Mouse (Mus musculus): Measurements from ENCODE around the gene Dda1. TPM values are rescaled to one million over a fixed set of nuclear protein-coding genes. Genes with fewer than 3 reads are reported as not detected.
"Not testable (repeated sequence)": the region's sequence is repeated elsewhere in the genome, so short reads cannot be mapped to it uniquely, and the experiment has no call there.

The Dda1 gene
- total RNA-seq (2021), result 10 to 100 TPM; 28.3 to 31.8 TPM
- long read RNA-seq, experiment 1, transcript Dda1-205 (5 exons, 1,929 nt), result minor isoform, 6 of 71 reads
- long read RNA-seq, experiment 1, transcript Dda1-202 (5 exons, 1,933 nt), result major isoform, 56 of 71 reads
- long read RNA-seq, experiment 1, partial matches to known transcripts, result 4 of 71 reads
- long read RNA-seq, experiment 1, other reads (novel, unspliced or antisense), result 4 of 71 reads
- long read RNA-seq, experiment 2, transcript Dda1-205 (5 exons, 1,929 nt), result minor isoform, 7 of 78 reads
- long read RNA-seq, experiment 2, transcript Dda1-202 (5 exons, 1,933 nt), result major isoform, 61 of 78 reads
- long read RNA-seq, experiment 2, partial matches to known transcripts, result 0 of 78 reads
- long read RNA-seq, experiment 2, other reads (novel, unspliced or antisense), result 4 of 78 reads

- intact Hi-C loops (cut with DNase I; ENCODE audit: low total_unique reads), result loop anchor here (10.0 kb wide), 1 partner anchor 94 kb away; the partner anchor contains the start of gene Ocel1
- DNase-seq, result peak; percentile 98
These were observed at the start of gene Dda1 for GRCm38 (mm10) chr8:71468916-71469315. Dda1 (plus strand) TSS chr8:71469199.

- intact Hi-C loops (cut with DNase I; ENCODE audit: low total_unique reads), result no loop called here
- DNase-seq, result no peak
These were observed 46.9 kb upstream of the Dda1 start for GRCm38 (mm10) chr8:71422121-71422520.

- DNase-seq; intact Hi-C loops (cut with DNase I; ENCODE audit: low total_unique reads): not testable (repeated sequence)
These were observed 36.1 kb upstream of the Dda1 start for GRCm38 (mm10) chr8:71432935-71433334.

- no peak for DNase-seq
- intact Hi-C loops (cut with DNase I; ENCODE audit: low total_unique reads), result no loop called here
These were observed 32.0 kb upstream of the Dda1 start for GRCm38 (mm10) chr8:71437041-71437440.

- DNase-seq, result peak; percentile 27
- intact Hi-C loops (cut with DNase I; ENCODE audit: low total_unique reads), result loop anchor here (2.0 to 5.0 kb wide), 2 partner anchors 79 to 216 kb away; no protein-coding TSS in a partner anchor
These were observed 27.6 kb upstream of the Dda1 start for GRCm38 (mm10) chr8:71441404-71441803.

DNA sequence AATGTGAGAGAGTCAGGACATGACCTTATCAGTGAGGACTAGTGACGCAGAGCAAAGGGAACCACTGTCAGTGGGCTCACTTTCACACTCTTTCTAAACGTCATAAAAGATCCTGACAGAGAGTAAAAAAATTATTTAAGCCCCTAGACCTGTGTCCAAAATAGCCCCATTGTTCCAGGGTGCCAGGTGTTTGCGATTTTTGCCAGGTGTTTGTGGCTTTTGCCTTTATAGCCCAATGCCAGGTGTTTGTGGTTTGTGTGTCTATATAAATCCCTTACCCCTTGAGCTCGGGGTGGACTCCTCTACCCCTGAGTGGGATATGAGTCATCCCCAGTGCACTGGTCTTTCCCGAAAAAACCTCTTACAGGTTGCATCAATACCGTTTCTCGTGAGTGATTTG is 23.9 kb upstream of the Dda1 start:
- intact Hi-C loops (cut with DNase I; ENCODE audit: low total_unique reads), result no loop called here
- DNase-seq, result no peak

- DNase-seq, result no peak
- intact Hi-C loops (cut with DNase I; ENCODE audit: low total_unique reads), result no loop called here
These were observed 17.7 kb upstream of the Dda1 start for GRCm38 (mm10) chr8:71451337-71451736.

DNA sequence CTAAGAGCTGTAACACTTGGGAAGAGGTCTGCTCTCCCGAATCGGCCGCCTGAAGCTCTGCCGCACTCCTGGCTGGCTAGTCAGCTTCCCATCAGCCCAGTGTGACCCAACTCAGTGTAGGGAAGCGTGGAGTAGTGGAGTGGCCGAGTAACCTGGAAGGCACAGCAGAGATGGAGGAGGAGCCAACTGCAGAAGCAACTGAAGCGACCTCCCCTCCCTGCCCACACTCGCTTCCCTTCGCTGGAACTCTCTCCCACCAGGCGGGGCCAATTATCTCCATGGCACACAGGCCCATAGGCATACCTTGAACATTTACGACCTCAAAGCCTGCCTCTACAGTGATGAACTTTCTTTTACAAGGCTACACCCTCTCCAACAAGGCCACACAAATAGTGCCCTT is 17.2 kb upstream of the Dda1 start:
- intact Hi-C loops (cut with DNase I; ENCODE audit: low total_unique reads), result no loop called here
- DNase-seq, result no peak

GRCm38 (mm10) chr8:71452669-71453068 is 16.3 kb upstream of the Dda1 start:
- DNase-seq, result no peak
- intact Hi-C loops (cut with DNase I; ENCODE audit: low total_unique reads), result no loop called here

- DNase-seq, result no peak
- intact Hi-C loops (cut with DNase I; ENCODE audit: low total_unique reads), result no loop called here
These were observed 14.3 kb upstream of the Dda1 start for GRCm38 (mm10) chr8:71454668-71455067.

GRCm38 (mm10) chr8:71456906-71457305 is 12.1 kb upstream of the Dda1 start:
- intact Hi-C loops (cut with DNase I; ENCODE audit: low total_unique reads), result no loop called here
- no peak for DNase-seq

DNA sequence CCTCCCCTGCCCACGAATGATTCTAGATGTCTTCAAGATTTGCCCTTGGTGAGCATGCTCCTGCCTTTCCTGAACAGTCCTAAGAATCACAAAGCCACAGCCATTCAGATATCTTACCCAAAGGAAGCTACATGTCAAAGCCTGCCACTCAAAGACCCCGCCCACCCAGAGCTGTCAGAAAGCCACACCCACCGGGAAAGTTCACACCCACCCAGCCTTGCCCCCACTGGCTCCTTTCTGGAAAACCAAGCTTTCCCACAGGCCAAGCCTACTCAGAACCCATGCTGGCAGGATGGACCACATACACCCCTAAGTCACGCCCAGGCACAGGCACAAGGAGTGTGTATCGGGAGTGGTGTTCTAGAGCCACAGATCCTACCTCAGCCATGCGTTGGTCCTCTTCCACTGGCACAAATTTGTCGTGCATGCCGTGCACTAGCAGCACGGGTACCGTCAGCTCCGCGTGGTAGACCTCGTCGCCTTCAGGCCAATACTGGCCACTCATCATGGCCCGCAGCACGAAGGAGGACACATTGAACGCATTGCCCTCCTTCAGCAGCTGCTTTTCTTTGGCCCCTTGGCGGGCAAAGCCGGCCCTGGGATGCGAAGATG is 11.2 kb upstream of the Dda1 start:
- DNase-seq, result no peak

GRCm38 (mm10) chr8:71460716-71461115 is 8.3 kb upstream of the Dda1 start:
- intact Hi-C loops (cut with DNase I; ENCODE audit: low total_unique reads), result loop anchor here (10.0 kb wide), 1 partner anchor 86 kb away; the partner anchor contains the start of gene Ocel1
- no peak for DNase-seq

More for the DNA sequence above, 11.2 kb upstream of the Dda1 start:
- intact Hi-C loops (cut with DNase I; ENCODE audit: low total_unique reads), result no loop called here

DNA sequence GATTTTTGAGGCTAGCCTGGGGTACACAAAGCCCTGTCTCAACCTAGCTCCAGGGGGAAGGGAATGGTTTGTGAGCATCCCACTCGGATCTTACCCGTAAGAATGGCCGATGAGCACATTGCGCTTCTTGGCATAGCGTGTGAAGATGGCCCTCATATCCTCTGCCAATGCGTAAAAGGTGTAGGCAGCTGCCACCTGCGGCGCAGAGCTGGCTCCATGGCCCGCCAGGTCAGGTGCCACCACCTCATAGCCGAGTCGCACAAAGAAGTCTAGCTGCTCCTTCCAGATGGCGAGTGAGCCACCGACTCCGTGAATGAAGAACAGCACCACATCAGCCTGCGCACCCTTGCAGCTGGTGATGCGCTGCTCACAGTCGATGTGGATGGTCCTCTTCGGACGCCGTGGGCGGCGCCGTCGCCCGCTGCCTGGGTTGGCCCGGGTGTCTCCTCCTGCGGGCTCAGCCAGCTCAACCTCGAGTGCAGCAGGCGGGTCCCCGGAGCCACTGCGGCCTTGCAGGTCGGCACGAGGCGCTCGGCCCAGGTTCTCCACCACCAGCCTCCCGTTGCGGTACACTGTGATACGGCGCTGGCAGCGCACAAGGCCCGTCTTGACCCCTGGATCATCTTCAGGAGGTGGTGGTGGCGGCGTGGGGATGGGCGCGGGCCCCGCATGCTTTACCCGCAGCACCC is 7.7 kb upstream of the Dda1 start:
- intact Hi-C loops (cut with DNase I; ENCODE audit: low total_unique reads), result loop anchor here (10.0 kb wide), 1 partner anchor 86 kb away; the partner anchor contains the start of gene Ocel1
- no peak for DNase-seq

DNA sequence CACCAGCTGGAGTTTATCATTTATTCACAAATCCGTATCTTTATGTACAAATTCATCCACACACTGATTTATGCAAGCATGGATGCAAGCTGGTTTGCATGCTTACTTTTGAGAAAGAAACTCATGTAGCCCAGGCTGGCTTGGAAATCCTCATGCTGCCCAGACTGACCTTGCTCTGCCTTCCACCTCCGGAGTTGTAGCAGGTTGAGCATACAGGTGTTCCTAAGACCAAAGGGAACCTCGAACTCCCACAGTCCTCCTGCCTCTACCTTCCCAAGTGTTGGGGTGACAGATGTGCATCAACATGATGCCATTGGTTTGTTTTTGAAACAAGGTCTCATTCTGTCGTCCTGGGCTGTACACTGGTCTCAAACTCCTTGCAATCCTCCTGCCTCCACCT is 6.8 kb upstream of the Dda1 start:
- no peak for DNase-seq
- intact Hi-C loops (cut with DNase I; ENCODE audit: low total_unique reads), result loop anchor here (10.0 kb wide), 1 partner anchor 87 kb away; the partner anchor contains the start of gene Ocel1

DNA sequence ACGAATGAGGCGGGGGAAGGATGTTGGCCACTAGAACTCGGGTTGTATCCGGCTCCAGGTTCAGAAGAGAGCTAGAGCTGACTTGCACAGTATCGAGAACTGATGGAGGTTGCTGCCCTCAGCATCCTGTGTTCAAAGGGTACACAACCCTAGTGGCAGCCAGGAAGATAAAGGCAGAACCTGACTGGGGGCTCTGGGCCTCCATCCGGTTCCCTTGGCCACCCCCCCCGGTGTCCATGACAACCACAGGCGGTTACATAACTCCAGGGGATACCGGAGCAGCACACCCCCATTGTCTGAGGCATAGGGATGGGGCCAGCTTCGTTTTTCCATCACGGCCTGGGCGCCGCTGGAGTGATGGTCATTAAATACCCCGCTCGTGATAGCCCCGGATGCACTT is 6.2 kb upstream of the Dda1 start:
- intact Hi-C loops (cut with DNase I; ENCODE audit: low total_unique reads), result loop anchor here (10.0 kb wide), 1 partner anchor 88 kb away; the partner anchor contains the start of gene Ocel1
- no peak for DNase-seq

GRCm38 (mm10) chr8:71463188-71464033 is 5.6 kb upstream of the Dda1 start, which contains the start of gene Abhd8:
Abhd8 (minus strand) TSS chr8:71463655.
- DNase-seq, result peak; percentile 96
- intact Hi-C loops (cut with DNase I; ENCODE audit: low total_unique reads), result loop anchor here (10.0 kb wide), 1 partner anchor 89 kb away; the partner anchor contains the start of gene Ocel1

DNA sequence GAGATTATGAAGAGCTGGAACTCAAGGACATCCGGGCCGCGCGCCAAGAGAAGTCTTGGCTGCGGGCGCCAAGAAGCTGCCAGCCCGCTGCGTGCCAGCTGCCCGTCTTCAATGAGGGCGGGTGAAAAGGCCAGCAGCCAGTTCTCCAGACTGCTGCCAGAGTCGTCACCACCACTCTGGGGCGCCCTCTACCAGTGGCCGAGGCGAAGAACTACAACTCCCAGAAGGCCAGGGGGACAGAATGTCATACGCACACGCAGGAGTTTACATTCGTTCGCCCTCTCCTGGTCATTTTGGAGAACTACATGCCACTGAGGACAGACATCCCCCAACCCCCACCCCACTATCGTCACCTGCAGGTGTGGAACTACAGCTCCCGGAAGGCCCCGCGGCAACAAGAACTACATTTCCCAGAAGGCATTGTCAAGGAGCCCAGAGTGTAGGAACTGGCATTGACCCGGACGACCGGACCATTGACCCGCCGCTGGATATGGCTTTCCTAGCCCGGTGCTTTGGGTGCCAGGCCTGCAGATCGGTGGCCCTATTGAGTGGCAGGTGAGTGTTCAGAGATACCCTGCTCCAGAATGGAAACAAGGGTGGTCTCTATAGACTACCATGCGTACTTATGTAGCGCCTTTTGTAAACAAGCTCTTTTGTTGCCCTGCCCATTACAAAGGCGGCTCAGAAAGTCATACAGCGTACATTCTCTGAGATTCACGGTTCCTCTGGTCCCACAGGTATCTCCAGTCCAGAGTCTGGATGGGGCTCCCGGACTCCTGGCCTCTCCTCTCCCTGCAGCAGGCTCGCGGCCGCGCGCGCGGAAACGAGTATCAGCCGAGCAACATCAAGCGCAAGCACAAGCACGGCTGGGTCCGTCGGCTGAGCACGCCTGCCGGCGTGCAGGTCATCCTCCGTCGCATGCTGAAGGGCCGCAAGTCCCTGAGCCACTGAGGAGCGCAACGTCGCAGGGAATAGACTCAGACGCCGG is 4.2 kb upstream of the Dda1 start, which contains the start of gene Mrpl34:
Gene Mrpl34, plus strand, starts transcription at position 447 of the 988 bp plus-strand sequence.
- intact Hi-C loops (cut with DNase I; ENCODE audit: low total_unique reads), result loop anchor here (10.0 kb wide), 1 partner anchor 90 kb away; the partner anchor contains the start of gene Ocel1

More for the DNA sequence above, 4.2 kb upstream of the Dda1 start, which contains the start of gene Mrpl34:
- peak; percentile 96 for DNase-seq

All from gastrocnemius, postnatal 14 days (tissue).